In genomic region chr6:52159164-52159761, GRCm38 (mm10) we compare ENCODE assay signal across 9 mouse cellular contexts. TPM values are rescaled to one million over a fixed set of nuclear protein-coding genes. Genes with fewer than 3 reads are reported as not detected.
A peak's percentile ranks its signal among the peaks of the same experiment; 100 is the strongest.
DNase-seq lines count a peak whose midpoint lies in the region; ATAC-seq lines count a peak whose summit lies in the region.
"Had no signal": no experiment of that assay in that cellular context is flagged by ENCODE, and none has a peak within 500 bp of the region (broad histone marks: within the 10 kb centered on the region; RNA-seq: fewer than 3 reads in every experiment).

No protein-coding gene starts in this region.

- peak overlapping the region; percentile 77 for H3K27ac ChIP-seq in heart, embryonic 12.5 days (ENCODE audit: poor library complexity, severe bottlenecking)
- no peak overlapping the region for H3K27ac ChIP-seq in embryonic facial prominence, embryonic 12.5 days
- H3K27ac ChIP-seq in macrophage, result peak overlapping the region; percentile 80

- H3K9me3 ChIP-seq in heart, embryonic 12.5 days (replicated peaks), result no peaks in the 10 kb centered on the region
- no peaks in the 10 kb centered on the region for H3K9me3 ChIP-seq in embryonic facial prominence, embryonic 12.5 days

- peaks cover 6% of the 10 kb centered on the region; the same call in 1 of the 2 replicates for H3K79me2 ChIP-seq in macrophage (ENCODE audit: inconsistent target)

- H3K27me3 ChIP-seq in heart, embryonic 12.5 days (replicated peaks), result peaks cover 90% of the 10 kb centered on the region
- peaks cover 93% of the 10 kb centered on the region for H3K27me3 ChIP-seq in embryonic facial prominence, embryonic 12.5 days

- no peak for DNase-seq in heart, adult 8-10 months (ENCODE audit: low spot score)
- peak; percentile 65 for DNase-seq in kidney, adult 9 months
- DNase-seq in layer of hippocampus, adult 18-20 months (ENCODE audit: low spot score in 2 of 2), result no peak
- no peak for DNase-seq in left cerebral cortex, postnatal 36 days (ENCODE audit: low spot score in 2 of 2)
- DNase-seq in left cerebral cortex, postnatal 14 days (ENCODE audit: low spot score in 2 of 2), result no peak

- H3K4me2 ChIP-seq in heart, embryonic 12.5 days, result peak overlapping the region; percentile 98
- H3K4me2 ChIP-seq in embryonic facial prominence, embryonic 12.5 days (replicated peaks), result peak overlapping the region; percentile 99

- peak overlapping the region; percentile 70 for H3K4me3 ChIP-seq in heart, embryonic 12.5 days
- peak overlapping the region; percentile 56 for H3K4me3 ChIP-seq in embryonic facial prominence, embryonic 12.5 days
- peak overlapping the region; percentile 48 for H3K4me3 ChIP-seq in macrophage (ENCODE audit: inconsistent target)

- peak; percentile 45 for ATAC-seq in heart, embryonic 12.5 days (ENCODE audit: insufficient number of reproducible peaks, low FRiP score)
- no peak for ATAC-seq in embryonic facial prominence, embryonic 12.5 days (ENCODE audit: insufficient number of reproducible peaks, insufficient read depth, low FRiP score, low TSS enrichment)

- intact Hi-C loops in left cerebral cortex, postnatal 36 days (cut with DNase I), result loop anchor here (5.0 to 10.0 kb wide), 2 partner anchors 154 to 163 kb away; no protein-coding TSS in a partner anchor
- intact Hi-C loops in left cerebral cortex, postnatal 14 days (cut with DNase I), result no loop called here

- 6% methylated on average over 12 of the region's 12 CpGs for WGBS in heart, embryonic 12.5 days
- 2% methylated on average over 12 of the region's 12 CpGs for WGBS in embryonic facial prominence, embryonic 12.5 days
- 45% methylated on average over 12 of the region's 12 CpGs for WGBS in macrophage (ENCODE audit: missing documents)

- peak overlapping the region; percentile 79; the same call in 1 of the 2 replicates for H3K9ac ChIP-seq in heart, embryonic 12.5 days
- H3K9ac ChIP-seq in embryonic facial prominence, embryonic 12.5 days, result 0 out of 2 replicates have a peak overlapping the region, but pooled peaks have one; percentile 48

- H3K4me1 ChIP-seq in heart, embryonic 12.5 days (replicated peaks), result peaks cover 24% of the 10 kb centered on the region
- H3K4me1 ChIP-seq in embryonic facial prominence, embryonic 12.5 days, result 0 out of 2 replicates have a peak, but pooled peaks cover 4% of the 10 kb centered on the region

- no peaks in the 10 kb centered on the region for H3K36me3 ChIP-seq in heart, embryonic 12.5 days
- no peaks in the 10 kb centered on the region for H3K36me3 ChIP-seq in embryonic facial prominence, embryonic 12.5 days
- no peaks in the 10 kb centered on the region for H3K36me3 ChIP-seq in macrophage (ENCODE audit: inconsistent target)

RNA-seq across cellular contexts. Expression of gene Hoxa1, which starts 1.1 kb away (rescaled TPM):
- polyA plus RNA-seq in heart, embryonic 12.5 days (2016; fragmentation: Nextera tagmentation; extraction: Ambion mirVana), result 0.89 and 1.3 TPM in 2 replicates
- under 1 TPM in 2 of 4 experiments, not detected in 2; 0.16 to 0.19 TPM for total RNA-seq in heart, adult 8-10 months (2022)
- polyA plus RNA-seq in embryonic facial prominence, embryonic 12.5 days (2016; fragmentation: Nextera tagmentation; extraction: Ambion mirVana), result 0.71 and 0.77 TPM in 2 replicates
- 1 to 10 TPM in 14 of 26 experiments, under 1 TPM in 7, not detected in 5; 0.21 to 3.6 (median 1.1) TPM for total RNA-seq in macrophage (2018; cell fraction: chromatin; rRNA removed)
- 1 to 10 TPM in 3 of 26 experiments, under 1 TPM in 23; 0.10 to 1.2 (median 0.56) TPM for total RNA-seq in macrophage (2018; cell fraction: cytosol; rRNA removed)
- total RNA-seq in macrophage (2018; cell fraction: nucleus; rRNA removed), result 1 to 10 TPM in 7 of 26 experiments, under 1 TPM in 15, not detected in 4; 0.29 to 3.0 (median 0.64) TPM
- polyA plus RNA-seq in macrophage (2018), result 0.52 to 0.95 TPM (median 0.54 TPM) in 3 replicates
- not detected for total RNA-seq in layer of hippocampus, adult 18-20 months (2021)
- total RNA-seq in left cerebral cortex, postnatal 36 days (2021), result not detected
- total RNA-seq in left cerebral cortex, postnatal 14 days (2021), result not detected
- total RNA-seq: neutrophil, adult 5-6 weeks had no signal

RNA-seq across cellular contexts. Expression of gene Hoxa2, which starts 5.4 kb away (rescaled TPM):
- 0.98 and 1.2 TPM in 2 replicates for polyA plus RNA-seq in heart, embryonic 12.5 days (2016; fragmentation: Nextera tagmentation; extraction: Ambion mirVana)
- under 1 TPM in 3 of 4 experiments, not detected in 1; 0.20 to 0.34 (median 0.22) TPM for total RNA-seq in heart, adult 8-10 months (2022)
- 15.1 and 18.2 TPM in 2 replicates for polyA plus RNA-seq in embryonic facial prominence, embryonic 12.5 days (2016; fragmentation: Nextera tagmentation; extraction: Ambion mirVana)
- total RNA-seq in macrophage (2018; cell fraction: chromatin; rRNA removed), result under 1 TPM in 1 of 26 experiments, not detected in 25; 0.73 TPM
- under 1 TPM in 1 of 26 experiments, not detected in 25; 0.05 TPM for total RNA-seq in macrophage (2018; cell fraction: cytosol; rRNA removed)
- not detected for total RNA-seq in macrophage (2018; cell fraction: nucleus; rRNA removed)
- polyA plus RNA-seq in macrophage (2018), result not detected in 3 replicates
- not detected for total RNA-seq in layer of hippocampus, adult 18-20 months (2021)
- not detected for total RNA-seq in left cerebral cortex, postnatal 36 days (2021)
- not detected for total RNA-seq in left cerebral cortex, postnatal 14 days (2021)
- total RNA-seq: neutrophil, adult 5-6 weeks had no signal

RNA-seq across cellular contexts. Expression of gene 5730596B20Rik, which starts 18.0 kb away (rescaled TPM):
- 0.15 and 0.36 TPM in 2 replicates for polyA plus RNA-seq in heart, embryonic 12.5 days (2016; fragmentation: Nextera tagmentation; extraction: Ambion mirVana)
- total RNA-seq in heart, adult 8-10 months (2022), result under 1 TPM in 1 of 4 experiments, not detected in 3; 0.06 TPM
- 0.17 and 0.35 TPM in 2 replicates for polyA plus RNA-seq in embryonic facial prominence, embryonic 12.5 days (2016; fragmentation: Nextera tagmentation; extraction: Ambion mirVana)
- total RNA-seq in macrophage (2018; cell fraction: chromatin; rRNA removed), result not detected
- not detected for total RNA-seq in macrophage (2018; cell fraction: cytosol; rRNA removed)
- total RNA-seq in macrophage (2018; cell fraction: nucleus; rRNA removed), result under 1 TPM in 1 of 26 experiments, not detected in 25; 0.15 TPM
- polyA plus RNA-seq in macrophage (2018), result not detected in 3 replicates
- total RNA-seq in layer of hippocampus, adult 18-20 months (2021), result not detected
- total RNA-seq in left cerebral cortex, postnatal 36 days (2021), result not detected
- total RNA-seq in left cerebral cortex, postnatal 14 days (2021), result not detected
- total RNA-seq: neutrophil, adult 5-6 weeks had no signal

RNA-seq across cellular contexts. Expression of gene Hoxa4, which starts 32.3 kb away (rescaled TPM):
- 0.38 and 0.39 TPM in 2 replicates for polyA plus RNA-seq in heart, embryonic 12.5 days (2016; fragmentation: Nextera tagmentation; extraction: Ambion mirVana)
- under 1 TPM; 0.31 to 0.49 (median 0.38) TPM for total RNA-seq in heart, adult 8-10 months (2022)
- 0.14 TPM in 1 of 2 replicates, not detected in the other for polyA plus RNA-seq in embryonic facial prominence, embryonic 12.5 days (2016; fragmentation: Nextera tagmentation; extraction: Ambion mirVana)
- total RNA-seq in macrophage (2018; cell fraction: chromatin; rRNA removed), result not detected
- under 1 TPM; 0.08 to 0.56 (median 0.22) TPM for total RNA-seq in macrophage (2018; cell fraction: cytosol; rRNA removed)
- total RNA-seq in macrophage (2018; cell fraction: nucleus; rRNA removed), result under 1 TPM in 2 of 26 experiments, not detected in 24; 0.48 to 0.52 TPM
- polyA plus RNA-seq in macrophage (2018), result 0.26 to 0.34 TPM (median 0.32 TPM) in 3 replicates
- not detected for total RNA-seq in layer of hippocampus, adult 18-20 months (2021)
- total RNA-seq in left cerebral cortex, postnatal 36 days (2021), result not detected
- total RNA-seq in left cerebral cortex, postnatal 14 days (2021), result not detected
- total RNA-seq: neutrophil, adult 5-6 weeks had no signal

RNA-seq across cellular contexts. Expression of gene Hoxa5, which starts 45.1 kb away (rescaled TPM):
- 0.96 and 1.7 TPM in 2 replicates for polyA plus RNA-seq in heart, embryonic 12.5 days (2016; fragmentation: Nextera tagmentation; extraction: Ambion mirVana)
- total RNA-seq in heart, adult 8-10 months (2022), result under 1 TPM; 0.41 to 0.69 (median 0.57) TPM
- 0.33 and 0.34 TPM in 2 replicates for polyA plus RNA-seq in embryonic facial prominence, embryonic 12.5 days (2016; fragmentation: Nextera tagmentation; extraction: Ambion mirVana)
- 1 to 10 TPM in 1 of 26 experiments, under 1 TPM in 4, not detected in 21; 0.25 to 1.0 (median 0.47) TPM for total RNA-seq in macrophage (2018; cell fraction: chromatin; rRNA removed)
- under 1 TPM in 12 of 26 experiments, not detected in 14; 0.05 to 0.22 (median 0.10) TPM for total RNA-seq in macrophage (2018; cell fraction: cytosol; rRNA removed)
- 1 to 10 TPM in 1 of 26 experiments, under 1 TPM in 6, not detected in 19; 0.35 to 1.5 (median 0.61) TPM for total RNA-seq in macrophage (2018; cell fraction: nucleus; rRNA removed)
- polyA plus RNA-seq in macrophage (2018), result 0.16 TPM in 1 of 3 replicates, not detected in the others
- total RNA-seq in layer of hippocampus, adult 18-20 months (2021), result not detected
- total RNA-seq in left cerebral cortex, postnatal 36 days (2021), result not detected
- total RNA-seq in left cerebral cortex, postnatal 14 days (2021), result not detected
- total RNA-seq: neutrophil, adult 5-6 weeks had no signal
